Mouse (Mus musculus) hematopoietic stem cell, adult 5-6 weeks (primary cell): ENCODE results near the gene Gm9803. TPM values are rescaled to one million over a fixed set of nuclear protein-coding genes. Genes with fewer than 3 reads are reported as not detected.

Experiments
- ATAC-seq, 2 experiments: fragments of 125-278 bp in 1 of 2; replicated peaks in 1 of 2; 2 replicates each; pipeline ENCODE4 v1.8.0; 2016 to 2017; ENCODE audit warnings: inconsistent platforms in 2 of 2, mild to moderate bottlenecking in 2 of 2, moderate number of reproducible peaks in 2 of 2, low read depth in 1 of 2, moderate TSS enrichment in 1 of 2; ENCODE audit not compliant: low FRiP score in 2 of 2, poor library complexity in 2 of 2, severe bottlenecking in 2 of 2, insufficient read depth in 1 of 2, low TSS enrichment in 1 of 2
- total RNA-seq: library from RNA; stranded (forward); fragments of 172-1452, 232-1000 nt; gene quantifications from 2 replicates; pipeline ENCODE4 v1.2.3, GENCODE M21; 2017

Gene Gm9803
- total RNA-seq, 1 experiment from 2014 or later: 2.0 TPM

- no peak for ATAC-seq
These were observed 21.3 kb upstream of the Gm9803 start for GRCm38 (mm10) chr10:43502599-43502998.

- ATAC-seq: no peak
These were observed 19.6 kb upstream of the Gm9803 start for GRCm38 (mm10) chr10:43504291-43504690.

- no peak for ATAC-seq
These were observed 16.8 kb upstream of the Gm9803 start for GRCm38 (mm10) chr10:43507051-43507450.

- ATAC-seq: no peak
These were observed 14.7 kb upstream of the Gm9803 start for GRCm38 (mm10) chr10:43509228-43509627.

- ATAC-seq: no peak
These were observed 10.9 kb upstream of the Gm9803 start for GRCm38 (mm10) chr10:43512976-43513375.

GRCm38 (mm10) chr10:43516992-43517660, 6.8 kb upstream of the Gm9803 start:
- ATAC-seq: no peak

- no peak for ATAC-seq
These were observed 6.0 kb upstream of the Gm9803 start for GRCm38 (mm10) chr10:43517836-43518235.

- no peak for ATAC-seq
These were observed 5.5 kb upstream of the Gm9803 start for GRCm38 (mm10) chr10:43518368-43518767.

GRCm38 (mm10) chr10:43519977-43520376, 3.9 kb upstream of the Gm9803 start:
- ATAC-seq: no peak

GRCm38 (mm10) chr10:43527283-43528269, 3.7 kb downstream of the Gm9803 start:
- ATAC-seq: no peak

- ATAC-seq: no peak
These were observed 10.5 kb downstream of the Gm9803 start for GRCm38 (mm10) chr10:43534382-43534781.

- no peak for ATAC-seq
These were observed 13.8 kb downstream of the Gm9803 start for GRCm38 (mm10) chr10:43537652-43538051.

GRCm38 (mm10) chr10:43538831-43539230, 14.9 kb downstream of the Gm9803 start:
- no peak for ATAC-seq

GRCm38 (mm10) chr10:43539746-43540310, 15.9 kb downstream of the Gm9803 start:
- ATAC-seq: no peak

GRCm38 (mm10) chr10:43540442-43541152, 16.7 kb downstream of the Gm9803 start, which contains the start of gene 1700021F05Rik:
Gene 1700021F05Rik, minus strand, starts transcription at chr10:43540994.
- peak; percentile 94 to 99 for ATAC-seq

- no peak for ATAC-seq
These were observed 17.3 kb downstream of the Gm9803 start for GRCm38 (mm10) chr10:43541153-43541544.

GRCm38 (mm10) chr10:43549411-43549810, 25.5 kb downstream of the Gm9803 start:
- ATAC-seq: no peak
